Mouse (Mus musculus): Measurements from ENCODE around the gene Olfr692.
"Not testable (repeated sequence)": the region's sequence is repeated elsewhere in the genome, so short reads cannot be mapped to it uniquely, and the experiment has no call there.

Gene Olfr692

DNA sequence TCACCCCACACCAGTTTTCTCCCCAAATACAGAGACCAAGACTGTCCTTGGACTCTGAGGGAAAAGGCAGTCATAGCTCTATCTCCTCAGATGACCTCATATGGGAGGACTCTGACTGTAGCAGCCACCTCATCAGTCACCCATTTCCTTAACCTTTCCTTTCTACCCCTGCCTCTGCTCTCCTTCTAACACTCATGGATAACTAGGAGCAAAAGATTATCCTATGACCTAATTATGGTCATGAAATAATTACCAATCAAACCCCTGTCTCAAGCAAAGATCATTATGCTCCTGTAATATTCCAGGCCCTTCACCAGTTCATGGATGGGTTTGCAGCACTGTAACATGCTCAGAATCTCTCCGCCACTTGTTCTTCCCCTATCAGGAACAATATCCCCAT, at the start of gene Olfr692:
Olfr692 (plus strand) TSS at position 301 of the 400 bp plus-strand sequence.
- TF ChIP-seq NANOG (IDR thresholded peaks at IDR 0.05; ENCODE audit: borderline replicate concordance, low read length) (no peak), POU5F1 (IDR thresholded peaks at IDR 0.05; ENCODE audit: borderline replicate concordance, low read length) (no peak), CTCF (conservative IDR thresholded peaks at IDR 0.05; ENCODE audit: low read length) (no peak)

GRCm38 (mm10) chr7:105325302-105325701, 42.7 kb upstream of the Olfr692 start:
- H3K4me1 ChIP-seq (replicated peaks; ENCODE audit: low read depth, low read length): no peaks in the 10 kb centered on the region
- no peaks in the 10 kb centered on the region for H3K36me3 ChIP-seq (ENCODE audit: insufficient read depth, low read length)
- H3K4me3 ChIP-seq (replicated peaks; ENCODE audit: low read length): no peak overlapping the region
- no peaks in the 10 kb centered on the region for H3K9me3 ChIP-seq (ENCODE audit: low read length)
- TF ChIP-seq NANOG (IDR thresholded peaks at IDR 0.05; ENCODE audit: borderline replicate concordance, low read length) (no peak), POU5F1 (IDR thresholded peaks at IDR 0.05; ENCODE audit: borderline replicate concordance, low read length) (no peak), CTCF (conservative IDR thresholded peaks at IDR 0.05; ENCODE audit: low read length) (no peak)
- H3K27me3 ChIP-seq (ENCODE audit: insufficient read depth, low read length): no peaks in the 10 kb centered on the region

More for the DNA sequence above, at the start of gene Olfr692:
- H3K4me1 ChIP-seq (replicated peaks; ENCODE audit: low read depth, low read length): no peaks in the 10 kb centered on the region
- H3K9me3 ChIP-seq (ENCODE audit: low read length): no peaks in the 10 kb centered on the region
- no peak within 1 kb of the TSS for H3K4me3 ChIP-seq (replicated peaks; ENCODE audit: low read length)
- peaks cover 24% of the 10 kb centered on the region for H3K36me3 ChIP-seq (ENCODE audit: insufficient read depth, low read length)
- no peaks in the 10 kb centered on the region for H3K27me3 ChIP-seq (ENCODE audit: insufficient read depth, low read length)

DNA sequence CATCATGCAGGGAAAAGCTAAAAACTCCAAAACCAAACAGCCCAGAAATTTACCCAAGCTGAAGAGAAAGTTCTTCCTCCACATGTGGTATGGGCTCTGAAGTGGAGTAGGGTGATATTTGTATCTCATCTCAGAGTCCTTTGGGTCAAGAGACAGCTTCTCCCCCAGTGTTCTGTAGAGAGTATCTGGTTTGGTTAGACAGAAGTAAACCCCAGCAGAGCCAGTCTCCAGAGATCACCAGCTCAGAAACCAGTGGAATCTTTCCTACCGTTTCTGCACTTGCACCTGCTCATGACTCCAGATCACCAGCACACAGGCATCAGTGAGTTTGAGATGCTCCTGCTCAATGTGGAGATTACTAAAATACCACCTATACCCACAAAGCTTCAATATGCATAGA, 34.0 kb upstream of the Olfr692 start, which contains the start of gene Olfr690:
Olfr690 (minus strand) TSS at position 101 of the 400 bp plus-strand sequence.
- no peaks in the 10 kb centered on the region for H3K27me3 ChIP-seq (ENCODE audit: insufficient read depth, low read length)
- H3K9me3 ChIP-seq (ENCODE audit: low read length): peaks cover 5% of the 10 kb centered on the region; the same call in 1 of the 2 replicates
- H3K4me3 ChIP-seq (replicated peaks; ENCODE audit: low read length): no peak within 1 kb of the TSS
- TF ChIP-seq CTCF (conservative IDR thresholded peaks at IDR 0.05; ENCODE audit: low read length) (no peak), NANOG (IDR thresholded peaks at IDR 0.05; ENCODE audit: borderline replicate concordance, low read length) (no peak), POU5F1 (IDR thresholded peaks at IDR 0.05; ENCODE audit: borderline replicate concordance, low read length) (no peak)
- no peaks in the 10 kb centered on the region for H3K36me3 ChIP-seq (ENCODE audit: insufficient read depth, low read length)
- H3K4me1 ChIP-seq (replicated peaks; ENCODE audit: low read depth, low read length): no peaks in the 10 kb centered on the region

DNA sequence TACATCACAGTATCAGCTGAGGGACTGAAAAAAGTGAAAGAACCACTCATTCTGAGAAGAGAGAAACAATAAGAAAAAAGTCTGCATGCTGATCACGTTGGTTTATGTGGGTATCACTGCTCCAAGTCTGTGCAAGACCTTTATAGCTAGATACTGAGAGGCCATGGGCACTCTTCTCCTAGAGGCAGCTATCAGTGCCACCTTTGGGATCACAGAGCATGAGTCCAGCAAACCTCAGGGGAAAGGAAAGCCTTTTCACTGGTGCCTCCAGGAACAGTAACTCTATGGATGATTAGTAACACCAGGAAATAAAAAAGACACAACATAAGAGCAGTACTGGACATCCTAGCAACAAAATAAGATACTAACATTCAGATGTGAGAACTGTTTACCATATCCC, 25.9 kb upstream of the Olfr692 start, which contains the start of gene Olfr691:
Olfr691 (minus strand) TSS at position 101 of the 400 bp plus-strand sequence.
- peaks cover 9% of the 10 kb centered on the region; the same call in 1 of the 2 replicates for H3K9me3 ChIP-seq (ENCODE audit: low read length)
- H3K36me3 ChIP-seq (ENCODE audit: insufficient read depth, low read length): no peaks in the 10 kb centered on the region
- H3K4me3 ChIP-seq (replicated peaks; ENCODE audit: low read length): no peak within 1 kb of the TSS
- no peaks in the 10 kb centered on the region for H3K27me3 ChIP-seq (ENCODE audit: insufficient read depth, low read length)
- no peaks in the 10 kb centered on the region for H3K4me1 ChIP-seq (replicated peaks; ENCODE audit: low read depth, low read length)
- TF ChIP-seq CTCF (conservative IDR thresholded peaks at IDR 0.05; ENCODE audit: low read length): no peak
- TF ChIP-seq NANOG (IDR thresholded peaks at IDR 0.05; ENCODE audit: borderline replicate concordance, low read length): no peak
- no peak for TF ChIP-seq POU5F1 (IDR thresholded peaks at IDR 0.05; ENCODE audit: borderline replicate concordance, low read length)

- TF ChIP-seq CTCF (conservative IDR thresholded peaks at IDR 0.05; ENCODE audit: low read length) (no peak), POU5F1 (IDR thresholded peaks at IDR 0.05; ENCODE audit: borderline replicate concordance, low read length) (no peak), NANOG (IDR thresholded peaks at IDR 0.05; ENCODE audit: borderline replicate concordance, low read length) (no peak)
- Histone ChIP-seq H3K9me3 (ENCODE audit: low read length) (0 out of 2 replicates have a peak, but pooled peaks cover 5% of the 10 kb centered on the region), H3K4me1 (replicated peaks; ENCODE audit: low read depth, low read length) (no peaks in the 10 kb centered on the region)
Measured at GRCm38 (mm10) chr7:105342752-105343151, 25.3 kb upstream of the Olfr692 start.

GRCm38 (mm10) chr7:105356064-105356463, 12.0 kb upstream of the Olfr692 start:
- not testable (repeated sequence) for H3K9me3 ChIP-seq (ENCODE audit: low read length); H3K36me3 ChIP-seq (ENCODE audit: insufficient read depth, low read length); H3K27me3 ChIP-seq (ENCODE audit: insufficient read depth, low read length); H3K4me3 ChIP-seq (replicated peaks; ENCODE audit: low read length); H3K4me1 ChIP-seq (replicated peaks; ENCODE audit: low read depth, low read length)

More at GRCm38 (mm10) chr7:105342752-105343151, 25.3 kb upstream of the Olfr692 start:
- no peaks in the 10 kb centered on the region for H3K36me3 ChIP-seq (ENCODE audit: insufficient read depth, low read length)
- H3K27me3 ChIP-seq (ENCODE audit: insufficient read depth, low read length): no peaks in the 10 kb centered on the region
- H3K4me3 ChIP-seq (replicated peaks; ENCODE audit: low read length): no peak overlapping the region

- not testable (repeated sequence) for H3K27me3 ChIP-seq (ENCODE audit: insufficient read depth, low read length); H3K4me3 ChIP-seq (replicated peaks; ENCODE audit: low read length); H3K9me3 ChIP-seq (ENCODE audit: low read length)
Measured at GRCm38 (mm10) chr7:105356487-105356886, 11.5 kb upstream of the Olfr692 start.

DNA sequence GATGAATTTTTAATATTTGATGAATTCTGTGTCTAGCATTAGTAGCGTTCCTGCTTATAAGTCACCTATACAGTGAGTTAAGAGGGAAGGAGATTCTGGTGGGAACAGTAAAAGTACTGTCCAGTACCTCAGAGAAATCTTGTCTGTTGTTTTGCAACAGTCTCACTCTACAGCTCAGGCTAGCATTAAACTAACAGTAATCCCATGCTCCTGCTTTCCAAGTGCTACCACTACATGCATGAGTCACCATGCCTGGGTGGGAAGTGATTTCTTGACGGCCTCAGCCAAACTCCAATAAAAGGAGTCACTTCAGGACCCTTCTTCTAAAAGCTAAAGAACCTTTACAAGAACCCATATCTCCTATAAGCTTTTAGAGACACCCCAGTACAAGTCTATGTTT, 6.3 kb upstream of the Olfr692 start:
- Histone ChIP-seq H3K4me3 (replicated peaks; ENCODE audit: low read length) (no peak overlapping the region), H3K27me3 (ENCODE audit: insufficient read depth, low read length) (no peaks in the 10 kb centered on the region), H3K4me1 (replicated peaks; ENCODE audit: low read depth, low read length) (no peaks in the 10 kb centered on the region), H3K9me3 (ENCODE audit: low read length) (no peaks in the 10 kb centered on the region), H3K36me3 (ENCODE audit: insufficient read depth, low read length) (no peaks in the 10 kb centered on the region)
- no peak for TF ChIP-seq CTCF (conservative IDR thresholded peaks at IDR 0.05; ENCODE audit: low read length)
- no peak for TF ChIP-seq POU5F1 (IDR thresholded peaks at IDR 0.05; ENCODE audit: borderline replicate concordance, low read length)

More at GRCm38 (mm10) chr7:105356487-105356886, 11.5 kb upstream of the Olfr692 start:
- H3K4me1 ChIP-seq (replicated peaks; ENCODE audit: low read depth, low read length); H3K36me3 ChIP-seq (ENCODE audit: insufficient read depth, low read length): not testable (repeated sequence)

DNA sequence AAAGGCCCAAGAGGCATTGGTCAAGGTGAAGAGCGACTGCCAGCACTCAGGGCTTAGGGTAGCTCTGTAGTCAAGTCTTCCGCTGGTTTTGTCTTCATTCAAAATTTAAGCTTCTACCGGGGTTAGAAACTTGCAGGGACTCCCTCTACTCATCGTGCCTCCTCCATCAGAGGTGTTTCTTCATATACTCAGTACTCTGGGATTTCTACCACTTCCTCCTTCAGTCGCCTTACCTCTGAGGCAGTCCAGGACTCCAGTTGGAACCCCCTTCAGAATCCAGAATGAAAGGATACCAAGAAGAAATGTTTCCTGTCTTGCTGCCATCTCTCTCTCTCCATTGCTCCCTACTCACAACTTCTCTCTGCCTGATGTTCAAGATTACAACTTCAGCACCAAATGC, 762 bp upstream of the Olfr692 start:
- Histone ChIP-seq H3K9me3 (ENCODE audit: low read length) (no peaks in the 10 kb centered on the region), H3K4me1 (replicated peaks; ENCODE audit: low read depth, low read length) (no peaks in the 10 kb centered on the region), H3K4me3 (replicated peaks; ENCODE audit: low read length) (no peak overlapping the region), H3K36me3 (ENCODE audit: insufficient read depth, low read length) (peaks cover 18% of the 10 kb centered on the region), H3K27me3 (ENCODE audit: insufficient read depth, low read length) (no peaks in the 10 kb centered on the region)
- TF ChIP-seq CTCF (conservative IDR thresholded peaks at IDR 0.05; ENCODE audit: low read length) (no peak), POU5F1 (IDR thresholded peaks at IDR 0.05; ENCODE audit: borderline replicate concordance, low read length) (no peak), NANOG (IDR thresholded peaks at IDR 0.05; ENCODE audit: borderline replicate concordance, low read length) (no peak)

Data from E14TG2a.4 (cell line).